Mouse (Mus musculus) myocyte (in vitro differentiated cells): ENCODE data around the gene Parp3.

Experiments used
- CEBPB ChIP-seq: IDR thresholded peaks from 2 replicates; pipeline ENCODE4 v1.6.1; 2011; ENCODE audit warnings: mild to moderate bottlenecking, moderate library complexity; ENCODE audit not compliant: poor library complexity, insufficient read depth, severe bottlenecking
- E2F4 ChIP-seq: IDR thresholded peaks from one replicate; pipeline ENCODE4 v1.6.1; 2011; ENCODE audit warnings: mild to moderate bottlenecking, control low read depth, moderate library complexity; ENCODE audit not compliant: insufficient read depth
- MAX ChIP-seq: IDR thresholded peaks from one replicate; pipeline ENCODE4 v1.6.1; 2011; ENCODE audit warnings: low read depth, mild to moderate bottlenecking, control low read depth
- MYOD1 ChIP-seq, 3 experiments: IDR thresholded peaks; one replicate each; pipeline ENCODE4 v1.6.1; 2011; ENCODE audit warnings: control low read depth in 2 of 3, low read depth in 2 of 3, mild to moderate bottlenecking in 2 of 3, moderate library complexity in 1 of 3; ENCODE audit not compliant: insufficient read length in 2 of 3, control insufficient read depth in 1 of 3
- MYOG ChIP-seq, 3 experiments: IDR thresholded peaks; one replicate each; pipeline ENCODE4 v1.6.1; 2011; ENCODE audit warnings: control low read depth in 2 of 3, low read depth in 2 of 3, mild to moderate bottlenecking in 2 of 3; ENCODE audit not compliant: insufficient read length in 2 of 3, control insufficient read depth in 1 of 3, insufficient read depth in 1 of 3
- POLR2A ChIP-seq: IDR thresholded peaks from one replicate; pipeline ENCODE4 v1.6.1; 2011; ENCODE audit warnings: low read depth, mild to moderate bottlenecking, control low read depth, moderate library complexity; ENCODE audit not compliant: insufficient read length
- POLR2AphosphoS2 ChIP-seq: IDR thresholded peaks from one replicate; pipeline ENCODE4 v1.6.1; 2011; ENCODE audit warnings: low read depth, control low read depth; ENCODE audit not compliant: insufficient read length
- REST ChIP-seq: IDR thresholded peaks from one replicate; pipeline ENCODE4 v1.6.1; 2011; ENCODE audit warnings: mild to moderate bottlenecking, control low read depth, moderate library complexity; ENCODE audit not compliant: insufficient read depth, insufficient read length
- SRF ChIP-seq: IDR thresholded peaks from one replicate; pipeline ENCODE4 v1.6.1; 2011; ENCODE audit warnings: low read depth; ENCODE audit not compliant: control insufficient read depth, insufficient read length
- TCF12 ChIP-seq: IDR thresholded peaks from one replicate; pipeline ENCODE4 v1.6.1; 2011; ENCODE audit warnings: mild to moderate bottlenecking, control low read depth; ENCODE audit not compliant: poor library complexity, insufficient read depth, severe bottlenecking
- USF1 ChIP-seq: IDR thresholded peaks from one replicate; pipeline ENCODE4 v1.6.1; 2011; ENCODE audit warnings: low read depth, mild to moderate bottlenecking, control low read depth, moderate library complexity

DNA sequence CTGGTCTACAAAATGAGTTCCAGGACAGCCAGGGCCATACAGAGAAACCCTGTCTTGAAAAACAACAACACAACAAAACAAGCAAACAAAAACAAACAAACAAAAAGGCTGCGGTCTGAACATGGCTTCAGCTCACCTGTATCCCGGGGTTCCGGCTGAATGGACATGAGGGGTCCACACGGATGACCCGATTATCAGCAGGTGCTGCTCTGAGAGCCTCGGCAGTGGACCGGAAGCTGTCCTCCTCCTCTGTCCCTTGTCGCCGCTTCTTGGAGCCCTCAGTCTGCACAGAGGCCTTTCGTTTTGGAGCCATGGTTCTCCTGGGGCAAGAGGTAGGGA lies 1.1 kb downstream of the Parp3 start, which contains the start of gene Rrp9:
- TF ChIP-seq POLR2A (no peak), E2F4 (no peak), USF1 (no peak), TCF12 (no peak), MYOG (IDR thresholded peaks at IDR 0.05; ENCODE audit: control insufficient read depth in 1 of 3, insufficient read depth in 1 of 3, insufficient read length in 2 of 3, low read depth in 2 of 3) (no peak), CEBPB (no peak), MAX (no peak), MYOD1 (IDR thresholded peaks at IDR 0.05; ENCODE audit: control insufficient read depth in 1 of 3, insufficient read length in 2 of 3, low read depth in 2 of 3) (no peak), POLR2AphosphoS2 (no peak), SRF (no peak), REST (no peak)
